Mouse (Mus musculus): ENCODE data around the gene Cltb. TPM values are rescaled to one million over a fixed set of nuclear protein-coding genes. Genes with fewer than 3 reads are reported as not detected.

Cltb gene
- total and polyA plus RNA-seq, 3 experiments: 9.2 to 19.5 (median 17.9) TPM

GRCm38 (mm10) chr13:54608002-54608401, 3.1 kb downstream of the Cltb start:
- H3K36me3 ChIP-seq (replicated peaks in 1 of 2; ENCODE audit: control insufficient read depth in 1 of 2, insufficient read depth in 1 of 2, low read length in 1 of 2): peaks cover 0 to 18% of the 10 kb centered on the region in 2 experiments
- dilution Hi-C loops (cut with MboI; ENCODE audit: extremely low pct_ligation_motif_present, extremely low pct_unique_long_range_greater_than_20kb, low sequenced_read_pairs): no loop called here

GRCm38 (mm10) chr13:54607204-54607603, 3.9 kb downstream of the Cltb start:
- Histone ChIP-seq H3K4me3 (replicated peaks in 1 of 3; ENCODE audit: low read depth in 2 of 3, low read length in 2 of 3, poor library complexity in 1 of 3) (no peak overlapping the region), H3K9me3 (replicated peaks; ENCODE audit: low read length) (no peaks in the 10 kb centered on the region), H3K79me2 (replicated peaks; ENCODE audit: control insufficient read depth, extremely low read depth, insufficient read depth, poor library complexity, severe bottlenecking) (no peaks in the 10 kb centered on the region), H3K27me3 (replicated peaks) (no peaks in the 10 kb centered on the region), H3K36me3 (replicated peaks in 1 of 2; ENCODE audit: control insufficient read depth in 1 of 2, insufficient read depth in 1 of 2, low read length in 1 of 2) (peaks cover 0 to 18% of the 10 kb centered on the region in 2 experiments), H3K9ac (ENCODE audit: insufficient read depth, low read depth) (no peak overlapping the region), H3K4me1 (ENCODE audit: control insufficient read depth in 1 of 2, insufficient read depth in 2 of 2) (peaks cover 0 to 10% of the 10 kb centered on the region in 2 experiments; a peak in 2 of 4 replicates), H3K27ac (ENCODE audit: insufficient read depth, low read depth) (no peak overlapping the region), H3K4me2 (ENCODE audit: insufficient read depth, low read depth, poor library complexity, severe bottlenecking) (no peak overlapping the region)
- dilution Hi-C loops (cut with MboI; ENCODE audit: extremely low pct_ligation_motif_present, extremely low pct_unique_long_range_greater_than_20kb, low sequenced_read_pairs) (no loop called here), in situ Hi-C loops (cut with MboI; ENCODE audit: low pct_ligation_motif_present, low pct_unique_long_range_greater_than_20kb, low sequenced_read_pairs) (no loop called here)
- no peak for DNase-seq (ENCODE audit: extremely low read depth)
- TF ChIP-seq ZMIZ1 (IDR thresholded peaks at IDR 0.05; ENCODE audit: low read depth, low read length) (no peak), JUND (conservative IDR thresholded peaks at IDR 0.05; ENCODE audit: low read depth, low read length) (no peak), TBP (conservative IDR thresholded peaks at IDR 0.05; ENCODE audit: low read depth, low read length) (no peak), NRF1 (IDR thresholded peaks at IDR 0.05; ENCODE audit: low read depth, low read length) (no peak), PAX5 (IDR thresholded peaks at IDR 0.05; ENCODE audit: low read length) (no peak), MXI1 (IDR thresholded peaks at IDR 0.05; ENCODE audit: low read depth, low read length) (no peak), ELF1 (IDR thresholded peaks at IDR 0.05; ENCODE audit: low read depth, low read length) (no peak), CTCF (conservative IDR thresholded peaks at IDR 0.05 in 1 of 2, IDR thresholded peaks at IDR 0.05 in 1 of 2; ENCODE audit: low read depth in 2 of 2, low read length in 2 of 2) (no peak), CHD2 (IDR thresholded peaks at IDR 0.05; ENCODE audit: low read length) (no peak), ZNF384 (IDR thresholded peaks at IDR 0.05; ENCODE audit: low read depth, low read length) (no peak), UBTF (IDR thresholded peaks at IDR 0.05; ENCODE audit: low read depth, low read length) (no peak), E2F4 (IDR thresholded peaks at IDR 0.05; ENCODE audit: insufficient replicate concordance, low read depth, low read length) (no peak), ZC3H11A (IDR thresholded peaks at IDR 0.05; ENCODE audit: low read depth, low read length) (no peak), RCOR1 (conservative IDR thresholded peaks at IDR 0.05; ENCODE audit: low read depth, low read length) (no peak)

More at GRCm38 (mm10) chr13:54608002-54608401, 3.1 kb downstream of the Cltb start:
- in situ Hi-C loops (cut with MboI; ENCODE audit: low pct_ligation_motif_present, low pct_unique_long_range_greater_than_20kb, low sequenced_read_pairs): no loop called here
- Histone ChIP-seq H3K4me3 (replicated peaks in 1 of 3; ENCODE audit: low read depth in 2 of 3, low read length in 2 of 3, poor library complexity in 1 of 3) (no peak overlapping the region), H3K79me2 (replicated peaks; ENCODE audit: control insufficient read depth, extremely low read depth, insufficient read depth, poor library complexity, severe bottlenecking) (no peaks in the 10 kb centered on the region), H3K4me1 (ENCODE audit: control insufficient read depth in 1 of 2, insufficient read depth in 2 of 2) (peaks cover 0 to 10% of the 10 kb centered on the region in 2 experiments; a peak in 2 of 4 replicates), H3K27ac (ENCODE audit: insufficient read depth, low read depth) (no peak overlapping the region), H3K9ac (ENCODE audit: insufficient read depth, low read depth) (no peak overlapping the region), H3K4me2 (ENCODE audit: insufficient read depth, low read depth, poor library complexity, severe bottlenecking) (no peak overlapping the region), H3K9me3 (replicated peaks; ENCODE audit: low read length) (no peaks in the 10 kb centered on the region), H3K27me3 (replicated peaks) (no peaks in the 10 kb centered on the region)
- DNase-seq (ENCODE audit: extremely low read depth): no peak
- TF ChIP-seq JUN (IDR thresholded peaks at IDR 0.05; ENCODE audit: insufficient read depth, low read depth, low read length) (no peak), KAT2A (IDR thresholded peaks at IDR 0.05; ENCODE audit: insufficient replicate concordance, low read length) (no peak), BHLHE40 (IDR thresholded peaks at IDR 0.05; ENCODE audit: low read depth, low read length) (no peak), NRF1 (IDR thresholded peaks at IDR 0.05; ENCODE audit: low read depth, low read length) (no peak), SMC3 (IDR thresholded peaks at IDR 0.05; ENCODE audit: low read depth, low read length) (no peak), NELFE (IDR thresholded peaks at IDR 0.05; ENCODE audit: low read depth, low read length) (no peak), USF1 (IDR thresholded peaks at IDR 0.05; ENCODE audit: low read depth, low read length) (no peak), GABPA (IDR thresholded peaks at IDR 0.05; ENCODE audit: insufficient replicate concordance, low read depth, low read length) (no peak), MAX (IDR thresholded peaks at IDR 0.05; ENCODE audit: low read length) (no peak), ELF1 (IDR thresholded peaks at IDR 0.05; ENCODE audit: low read depth, low read length) (no peak), TCF12 (IDR thresholded peaks at IDR 0.05; ENCODE audit: low read depth, low read length) (no peak)

Measured in CH12.LX (cell line).